Mouse (Mus musculus): Measurements from ENCODE around the gene Lbh. TPM values are rescaled to one million over a fixed set of nuclear protein-coding genes. Genes with fewer than 3 reads are reported as not detected.

Gene Lbh
- total and polyA plus RNA-seq, 2 experiments from 2014 or later = 28.5 to 478 TPM

- Histone ChIP-seq H3K27me3 (ENCODE audit: control insufficient read depth, insufficient read depth, low read length) (no peaks in the 10 kb centered on the region), H3K27ac (ENCODE audit: low read depth) (no peak overlapping the region), H3K36me3 (replicated peaks; ENCODE audit: control insufficient read depth, insufficient read depth, low read length) (no peaks in the 10 kb centered on the region), H3K9me3 (replicated peaks; ENCODE audit: control insufficient read depth, low read length) (no peaks in the 10 kb centered on the region), H3K9ac (replicated peaks; ENCODE audit: low read depth, low read length) (no peak overlapping the region), H3K4me3 (ENCODE audit: low read depth, low read length) (no peak overlapping the region), H3K4me1 (ENCODE audit: control insufficient read depth, insufficient read depth) (peaks cover 13% of the 10 kb centered on the region), H3K4me2 (ENCODE audit: low read depth, low read length) (no peak overlapping the region)
- WGBS = 89% methylated on average over 6 of the region's 6 CpGs
- TF ChIP-seq CTCF (IDR thresholded peaks at IDR 0.05; ENCODE audit: low read depth) (no peak), EP300 (IDR thresholded peaks at IDR 0.05; ENCODE audit: low read depth) (no peak)
- no peak for ATAC-seq (ENCODE audit: insufficient read depth, low read depth)
- DNase-seq (ENCODE audit: low spot score) = no peak
Observed at GRCm38 (mm10) chr17:72957016-72957415, 38.9 kb downstream of the Lbh start.

GRCm38 (mm10) chr17:72958886-72959285 lies 40.8 kb downstream of the Lbh start:
- no peak for TF ChIP-seq CTCF (IDR thresholded peaks at IDR 0.05; ENCODE audit: low read depth)
- TF ChIP-seq EP300 (IDR thresholded peaks at IDR 0.05; ENCODE audit: low read depth) = no peak
- H3K4me3 ChIP-seq (ENCODE audit: low read depth, low read length) = no peak overlapping the region
- no peaks in the 10 kb centered on the region for H3K27me3 ChIP-seq (ENCODE audit: control insufficient read depth, insufficient read depth, low read length)
- ATAC-seq (ENCODE audit: insufficient read depth, low read depth) = no peak
- WGBS = 68% methylated on average over 5 of the region's 5 CpGs
- H3K9me3 ChIP-seq (replicated peaks; ENCODE audit: control insufficient read depth, low read length) = no peaks in the 10 kb centered on the region
- peaks cover 13% of the 10 kb centered on the region for H3K4me1 ChIP-seq (ENCODE audit: control insufficient read depth, insufficient read depth)
- no peak overlapping the region for H3K4me2 ChIP-seq (ENCODE audit: low read depth, low read length)
- H3K27ac ChIP-seq (ENCODE audit: low read depth) = no peak overlapping the region
- H3K36me3 ChIP-seq (replicated peaks; ENCODE audit: control insufficient read depth, insufficient read depth, low read length) = no peaks in the 10 kb centered on the region
- no peak for DNase-seq (ENCODE audit: low spot score)
- H3K9ac ChIP-seq (replicated peaks; ENCODE audit: low read depth, low read length) = no peak overlapping the region

DNA sequence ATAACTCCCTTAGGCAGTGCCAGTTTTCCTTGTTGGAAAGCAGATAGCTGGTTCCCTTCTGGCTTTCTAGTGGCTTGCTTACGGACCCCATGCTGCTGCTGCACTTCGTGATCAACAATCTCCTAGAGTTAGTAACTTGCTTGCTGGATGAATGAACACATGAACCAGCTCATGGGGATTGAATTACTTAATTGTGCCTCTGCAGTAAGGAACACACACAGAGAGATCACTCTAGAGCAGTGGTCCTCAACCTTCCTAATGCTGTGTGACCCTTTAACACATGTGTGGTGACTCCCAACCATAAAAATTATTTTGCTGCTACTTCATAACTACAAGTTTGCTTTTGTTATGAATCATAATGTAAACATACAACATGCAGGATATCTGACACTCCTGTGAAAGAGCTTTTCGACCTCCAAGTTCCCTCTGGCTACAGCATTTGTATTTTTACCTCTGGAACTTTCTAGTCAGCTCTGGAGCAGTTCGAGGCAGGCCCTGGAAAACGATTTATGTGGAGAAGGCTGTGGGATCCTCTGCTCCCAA lies 41.5 kb downstream of the Lbh start:
- H3K4me2 ChIP-seq (ENCODE audit: low read depth, low read length) = no peak overlapping the region
- no peak overlapping the region for H3K9ac ChIP-seq (replicated peaks; ENCODE audit: low read depth, low read length)
- TF ChIP-seq CTCF (IDR thresholded peaks at IDR 0.05; ENCODE audit: low read depth) = no peak
- TF ChIP-seq EP300 (IDR thresholded peaks at IDR 0.05; ENCODE audit: low read depth) = no peak
- H3K36me3 ChIP-seq (replicated peaks; ENCODE audit: control insufficient read depth, insufficient read depth, low read length) = no peaks in the 10 kb centered on the region
- DNase-seq (ENCODE audit: low spot score) (no peak), ATAC-seq (ENCODE audit: insufficient read depth, low read depth) (no peak)
- no peaks in the 10 kb centered on the region for H3K9me3 ChIP-seq (replicated peaks; ENCODE audit: control insufficient read depth, low read length)
- no peak overlapping the region for H3K4me3 ChIP-seq (ENCODE audit: low read depth, low read length)
- peaks cover 13% of the 10 kb centered on the region for H3K4me1 ChIP-seq (ENCODE audit: control insufficient read depth, insufficient read depth)
- H3K27me3 ChIP-seq (ENCODE audit: control insufficient read depth, insufficient read depth, low read length) = no peaks in the 10 kb centered on the region
- H3K27ac ChIP-seq (ENCODE audit: low read depth) = no peak overlapping the region
- WGBS = 68% methylated on average over 5 of the region's 5 CpGs

DNA sequence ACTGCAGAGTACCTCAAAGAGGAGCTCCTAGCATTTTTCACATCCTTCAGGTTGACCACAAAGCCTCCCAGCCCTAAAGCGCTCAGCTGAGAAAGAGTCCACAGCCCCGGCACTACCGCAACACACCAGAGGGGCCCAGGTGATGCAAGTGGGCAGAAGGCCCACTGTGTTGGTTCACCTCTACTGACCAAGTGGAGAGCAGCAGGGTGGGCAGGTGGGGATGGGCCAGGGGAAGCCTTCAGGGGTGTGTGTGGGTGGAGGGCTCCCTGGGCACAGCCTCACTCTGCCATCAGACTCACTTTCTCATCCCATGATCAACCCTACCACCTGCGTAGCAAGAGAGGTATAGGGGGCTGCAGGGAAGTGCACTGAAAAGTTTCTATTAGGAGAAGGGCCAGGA lies 42.1 kb downstream of the Lbh start:
- Histone ChIP-seq H3K4me3 (ENCODE audit: low read depth, low read length) (no peak overlapping the region), H3K4me1 (ENCODE audit: control insufficient read depth, insufficient read depth) (peaks cover 11% of the 10 kb centered on the region), H3K27me3 (ENCODE audit: control insufficient read depth, insufficient read depth, low read length) (no peaks in the 10 kb centered on the region), H3K36me3 (replicated peaks; ENCODE audit: control insufficient read depth, insufficient read depth, low read length) (no peaks in the 10 kb centered on the region), H3K27ac (ENCODE audit: low read depth) (no peak overlapping the region), H3K9ac (replicated peaks; ENCODE audit: low read depth, low read length) (no peak overlapping the region), H3K4me2 (ENCODE audit: low read depth, low read length) (no peak overlapping the region), H3K9me3 (replicated peaks; ENCODE audit: control insufficient read depth, low read length) (no peaks in the 10 kb centered on the region)
- no peak for DNase-seq (ENCODE audit: low spot score)
- ATAC-seq (ENCODE audit: insufficient read depth, low read depth) = no peak
- WGBS = 100% methylated on average over 4 of the region's 4 CpGs
- TF ChIP-seq CTCF (IDR thresholded peaks at IDR 0.05; ENCODE audit: low read depth) (no peak), EP300 (IDR thresholded peaks at IDR 0.05; ENCODE audit: low read depth) (no peak)

GRCm38 (mm10) chr17:72960873-72961272 lies 42.8 kb downstream of the Lbh start:
- H3K27ac ChIP-seq (ENCODE audit: low read depth) = no peak overlapping the region
- no peaks in the 10 kb centered on the region for H3K9me3 ChIP-seq (replicated peaks; ENCODE audit: control insufficient read depth, low read length)
- no peak overlapping the region for H3K4me2 ChIP-seq (ENCODE audit: low read depth, low read length)
- WGBS = 72% methylated on average over 2 of the region's 2 CpGs
- no peak for ATAC-seq (ENCODE audit: insufficient read depth, low read depth)
- no peak for DNase-seq (ENCODE audit: low spot score)
- H3K4me3 ChIP-seq (ENCODE audit: low read depth, low read length) = no peak overlapping the region
- no peaks in the 10 kb centered on the region for H3K36me3 ChIP-seq (replicated peaks; ENCODE audit: control insufficient read depth, insufficient read depth, low read length)
- H3K27me3 ChIP-seq (ENCODE audit: control insufficient read depth, insufficient read depth, low read length) = no peaks in the 10 kb centered on the region
- H3K9ac ChIP-seq (replicated peaks; ENCODE audit: low read depth, low read length) = no peak overlapping the region
- peaks cover 11% of the 10 kb centered on the region for H3K4me1 ChIP-seq (ENCODE audit: control insufficient read depth, insufficient read depth)
- TF ChIP-seq EP300 (IDR thresholded peaks at IDR 0.05; ENCODE audit: low read depth) (no peak), CTCF (IDR thresholded peaks at IDR 0.05; ENCODE audit: low read depth) (no peak)

GRCm38 (mm10) chr17:72961953-72962630 lies 44.0 kb downstream of the Lbh start:
- TF ChIP-seq CTCF (IDR thresholded peaks at IDR 0.05; ENCODE audit: low read depth) (no peak), EP300 (IDR thresholded peaks at IDR 0.05; ENCODE audit: low read depth) (no peak)
- DNase-seq (ENCODE audit: low spot score) (no peak), ATAC-seq (ENCODE audit: insufficient read depth, low read depth) (no peak)
- WGBS = 63% methylated on average over 8 of the region's 8 CpGs
- no peaks in the 10 kb centered on the region for H3K27me3 ChIP-seq (ENCODE audit: control insufficient read depth, insufficient read depth, low read length)
- H3K4me2 ChIP-seq (ENCODE audit: low read depth, low read length) = no peak overlapping the region
- no peak overlapping the region for H3K27ac ChIP-seq (ENCODE audit: low read depth)
- H3K36me3 ChIP-seq (replicated peaks; ENCODE audit: control insufficient read depth, insufficient read depth, low read length) = no peaks in the 10 kb centered on the region
- no peak overlapping the region for H3K4me3 ChIP-seq (ENCODE audit: low read depth, low read length)
- H3K9ac ChIP-seq (replicated peaks; ENCODE audit: low read depth, low read length) = no peak overlapping the region
- H3K4me1 ChIP-seq (ENCODE audit: control insufficient read depth, insufficient read depth) = peaks cover 17% of the 10 kb centered on the region
- H3K9me3 ChIP-seq (replicated peaks; ENCODE audit: control insufficient read depth, low read length) = no peaks in the 10 kb centered on the region
